8 mouse cellular contexts compared by ENCODE assay signal in genomic region chr2:4828446-4828997, GRCm38 (mm10).
"Had no signal": no experiment of that assay in that cellular context is flagged by ENCODE, and none has a peak within 500 bp of the region (broad histone marks: within the 10 kb centered on the region; RNA-seq: fewer than 3 reads in every experiment).

No protein-coding gene starts in this region.

- H3K9ac ChIP-seq: limb, embryonic 15.5 days; liver, embryonic 12.5 days; midbrain, embryonic 12.5 days had no signal

- ATAC-seq: liver, embryonic 12.5 days had no signal

- H3K4me1 ChIP-seq: limb, embryonic 15.5 days; midbrain, embryonic 12.5 days had no signal

- H3K27ac ChIP-seq: limb, embryonic 15.5 days; liver, embryonic 12.5 days; midbrain, embryonic 12.5 days had no signal

- DNase-seq: kidney, adult 18-20 months; kidney, postnatal 25 days; right cerebral cortex, postnatal 14 days; thymus, adult 2 months; thymus, postnatal 36 days had no signal

- H3K27me3 ChIP-seq: limb, embryonic 15.5 days; midbrain, embryonic 12.5 days had no signal

- H3K4me3 ChIP-seq: limb, embryonic 15.5 days; liver, embryonic 12.5 days; midbrain, embryonic 12.5 days had no signal

- H3K4me2 ChIP-seq: limb, embryonic 15.5 days; liver, embryonic 12.5 days; midbrain, embryonic 12.5 days had no signal

- H3K9me3 ChIP-seq: limb, embryonic 15.5 days; liver, embryonic 12.5 days; midbrain, embryonic 12.5 days had no signal

- H3K36me3 ChIP-seq: limb, embryonic 15.5 days; liver, embryonic 12.5 days; midbrain, embryonic 12.5 days had no signal
